Mouse (Mus musculus) MEL (cell line): ENCODE measurements around the gene Tmem132c. TPM values are rescaled to one million over a fixed set of nuclear protein-coding genes. Genes with fewer than 3 reads are reported as not detected.

ENCODE experiments used
- DNase-seq: peaks from one replicate; pipeline ENCODE4 v3.0.0; 2011; ENCODE audit warnings: low read depth, low spot score
- H3K27ac ChIP-seq: 2 replicates; pipeline ENCODE4 v1.5.1; 2012; ENCODE audit warnings: low read depth, mild to moderate bottlenecking, control low read depth, low read length, moderate library complexity; ENCODE audit not compliant: control insufficient read depth
- H3K27me3 ChIP-seq, 2 experiments: fragments of 150-350 bp in 1 of 2; sonication (generic) in 1 of 2; 2 replicates each; pipeline ENCODE4 v1.6.1; 2012; ENCODE audit warnings: low read length in 2 of 2, mild to moderate bottlenecking in 2 of 2, improper control_type of control experiment in 1 of 2, moderate library complexity in 1 of 2; ENCODE audit not compliant: insufficient read depth in 2 of 2, control insufficient read depth in 1 of 2
- H3K36me3 ChIP-seq, 2 experiments: 2 replicates each; pipeline ENCODE4 v1.6.1; 2012 to 2014; ENCODE audit warnings: low read length in 2 of 2, improper control_type of control experiment in 1 of 2, inconsistent platforms in 1 of 2, mild to moderate bottlenecking in 1 of 2; ENCODE audit not compliant: insufficient read depth in 2 of 2, control insufficient read depth in 1 of 2
- H3K4me1 ChIP-seq, 2 experiments: fragments of 150-350 bp in 1 of 2; sonication (generic) in 1 of 2; 2 replicates each; pipeline ENCODE4 v1.6.1; 2012; ENCODE audit warnings: low read length in 2 of 2, improper control_type of control experiment in 1 of 2, mild to moderate bottlenecking in 1 of 2; ENCODE audit not compliant: insufficient read depth in 2 of 2, control insufficient read depth in 1 of 2
- H3K4me3 ChIP-seq, 2 experiments: fragments of 150-350 bp in 1 of 2; sonication (generic) in 1 of 2; 2 replicates each; pipeline ENCODE4 v1.5.1; 2012; ENCODE audit warnings: low read depth in 2 of 2, low read length in 2 of 2, mild to moderate bottlenecking in 2 of 2, moderate library complexity in 2 of 2, control low read depth in 1 of 2, improper control_type of control experiment in 1 of 2; ENCODE audit not compliant: control insufficient read depth in 1 of 2, insufficient read depth in 1 of 2
- H3K79me2 ChIP-seq: 2 replicates; pipeline ENCODE4 v1.6.1; 2012; ENCODE audit warnings: mild to moderate bottlenecking, low read length, moderate library complexity; ENCODE audit not compliant: control insufficient read depth, poor library complexity, insufficient read depth
- H3K9ac ChIP-seq: 2 replicates; pipeline ENCODE4 v1.6.1; 2012; ENCODE audit warnings: low read depth, mild to moderate bottlenecking, control low read depth, low read length, moderate library complexity; ENCODE audit not compliant: control insufficient read depth, poor library complexity, severe bottlenecking
- H3K9me3 ChIP-seq: fragments of 150-350 bp; sonication (generic); replicated peaks from 2 replicates; pipeline ENCODE4 v1.6.1; 2012; ENCODE audit warnings: mild to moderate bottlenecking, low read length, improper control_type of control experiment, moderate library complexity; ENCODE audit not compliant: insufficient read depth
- CHD1 ChIP-seq: IDR thresholded peaks from 2 replicates; pipeline ENCODE4 v1.6.1; 2012; ENCODE audit warnings: low read depth, mild to moderate bottlenecking, inconsistent platforms, low read length, improper control_type of control experiment
- CHD2 ChIP-seq: IDR thresholded peaks from 2 replicates; pipeline ENCODE4 v1.6.1; 2011; ENCODE audit warnings: low read length, improper control_type of control experiment
- CTCF ChIP-seq, 3 experiments: IDR thresholded peaks in 2 of 3; conservative IDR thresholded peaks in 1 of 3; 2 replicates each; pipeline ENCODE4 v1.5.1; 2011 to 2012; ENCODE audit warnings: low read length in 3 of 3, low read depth in 2 of 3, mild to moderate bottlenecking in 2 of 3, improper control_type of control experiment in 1 of 3, inconsistent platforms in 1 of 3, mixed read lengths in 1 of 3, moderate library complexity in 1 of 3; ENCODE audit not compliant: control insufficient read depth in 1 of 3, insufficient read depth in 1 of 3, poor library complexity in 1 of 3, severe bottlenecking in 1 of 3
- ELF1 ChIP-seq: IDR thresholded peaks from 2 replicates; pipeline ENCODE4 v1.6.1; 2014; ENCODE audit warnings: low read depth, mild to moderate bottlenecking, inconsistent platforms, low read length, improper control_type of control experiment, moderate library complexity
- GATA1 ChIP-seq: IDR thresholded peaks from 2 replicates; pipeline ENCODE4 v1.6.1; 2011; ENCODE audit warnings: low read depth, low read length, improper control_type of control experiment
- MAFK ChIP-seq: IDR thresholded peaks from 2 replicates; pipeline ENCODE4 v1.6.1; 2011; ENCODE audit warnings: low read depth, mild to moderate bottlenecking, low read length, improper control_type of control experiment, borderline replicate concordance
- MAX ChIP-seq: IDR thresholded peaks from 2 replicates; pipeline ENCODE4 v1.6.1; 2011; ENCODE audit warnings: low read length, improper control_type of control experiment
- MAZ ChIP-seq: IDR thresholded peaks from 2 replicates; pipeline ENCODE4 v1.6.1; 2012; ENCODE audit warnings: low read depth, mild to moderate bottlenecking, inconsistent platforms, low read length, improper control_type of control experiment
- MYB ChIP-seq: IDR thresholded peaks from 2 replicates; pipeline ENCODE4 v1.6.1; 2011; ENCODE audit warnings: mild to moderate bottlenecking, low read depth, low read length, improper control_type of control experiment
- MYC ChIP-seq: IDR thresholded peaks from 2 replicates; pipeline ENCODE4 v1.6.1; 2011; ENCODE audit warnings: low read depth, mild to moderate bottlenecking, low read length, improper control_type of control experiment, moderate library complexity
- NELFE ChIP-seq: IDR thresholded peaks from 2 replicates; pipeline ENCODE4 v1.6.1; 2011; ENCODE audit warnings: low read depth, low read length, improper control_type of control experiment
- POLR2A ChIP-seq, 2 experiments: IDR thresholded peaks; 2 replicates each; pipeline ENCODE4 v1.6.1; 2011 to 2012; ENCODE audit warnings: low read length in 2 of 2, mild to moderate bottlenecking in 2 of 2, control low read depth in 1 of 2, improper control_type of control experiment in 1 of 2, low read depth in 1 of 2, moderate library complexity in 1 of 2; ENCODE audit not compliant: control insufficient read depth in 1 of 2, insufficient read depth in 1 of 2, poor library complexity in 1 of 2
- POLR2AphosphoS5 ChIP-seq: IDR thresholded peaks from 2 replicates; pipeline ENCODE4 v1.6.1; 2012; ENCODE audit warnings: low read depth, borderline replicate concordance, mild to moderate bottlenecking, inconsistent platforms, low read length, moderate library complexity, mixed read lengths
- RCOR1 ChIP-seq: IDR thresholded peaks from 2 replicates; pipeline ENCODE4 v1.6.1; 2012; ENCODE audit warnings: low read depth, mild to moderate bottlenecking, inconsistent platforms, low read length, improper control_type of control experiment
- SIN3A ChIP-seq: IDR thresholded peaks from 2 replicates; pipeline ENCODE4 v1.6.1; 2012; ENCODE audit warnings: low read length, improper control_type of control experiment, inconsistent platforms
- TBP ChIP-seq: IDR thresholded peaks from 2 replicates; pipeline ENCODE4 v1.8.0; 2011; ENCODE audit warnings: low read depth, low read length, improper control_type of control experiment
- TCF12 ChIP-seq: IDR thresholded peaks from 2 replicates; pipeline ENCODE4 v1.6.1; 2014; ENCODE audit warnings: low read depth, mild to moderate bottlenecking, inconsistent platforms, low read length, improper control_type of control experiment, moderate library complexity
- UBTF ChIP-seq: IDR thresholded peaks from 2 replicates; pipeline ENCODE4 v1.6.1; 2012; ENCODE audit warnings: low read depth, mild to moderate bottlenecking, inconsistent platforms, low read length, improper control_type of control experiment, moderate library complexity, borderline replicate concordance; ENCODE audit not compliant: insufficient read depth
- USF1 ChIP-seq: IDR thresholded peaks from 2 replicates; pipeline ENCODE4 v1.6.1; 2014; ENCODE audit warnings: low read depth, mild to moderate bottlenecking, inconsistent platforms, low read length, improper control_type of control experiment, moderate library complexity
- ZKSCAN1 ChIP-seq: IDR thresholded peaks from 2 replicates; pipeline ENCODE4 v1.6.1; 2012; ENCODE audit warnings: low read depth, mild to moderate bottlenecking, inconsistent platforms, low read length, improper control_type of control experiment, moderate library complexity
- ZMIZ1 ChIP-seq: IDR thresholded peaks from 2 replicates; pipeline ENCODE4 v1.6.1; 2012; ENCODE audit warnings: low read depth, mild to moderate bottlenecking, inconsistent platforms, low read length, improper control_type of control experiment, moderate library complexity
- ZNF384 ChIP-seq: IDR thresholded peaks from 2 replicates; pipeline ENCODE4 v1.6.1; 2012; ENCODE audit warnings: low read depth, mild to moderate bottlenecking, inconsistent platforms, low read length, improper control_type of control experiment
- polyA plus RNA-seq, 2 experiments: library from polyadenylated mRNA; stranded (reverse) in 1 of 2; unstranded in 1 of 2; fragments of >175 nt in 1 of 2; fragments of >200 nt in 1 of 2; gene quantifications; 2 replicates each; pipeline versions ENCODE4 v1.2.1 to v1.2.4; 2012; ENCODE audit warnings: low replicate concordance in 2 of 2, low read depth in 1 of 2; ENCODE audit not compliant: insufficient read length in 2 of 2, insufficient read depth in 1 of 2, missing spikeins in 1 of 2
- total RNA-seq: library from RNA; depleted of rRNA; stranded (reverse); fragments of 300-350 nt; gene quantifications from 2 replicates; pipeline ENCODE4 v1.2.3, GENCODE M21; 2012

Tmem132c gene
- total and polyA plus RNA-seq, 3 experiments, result not detected

DNA sequence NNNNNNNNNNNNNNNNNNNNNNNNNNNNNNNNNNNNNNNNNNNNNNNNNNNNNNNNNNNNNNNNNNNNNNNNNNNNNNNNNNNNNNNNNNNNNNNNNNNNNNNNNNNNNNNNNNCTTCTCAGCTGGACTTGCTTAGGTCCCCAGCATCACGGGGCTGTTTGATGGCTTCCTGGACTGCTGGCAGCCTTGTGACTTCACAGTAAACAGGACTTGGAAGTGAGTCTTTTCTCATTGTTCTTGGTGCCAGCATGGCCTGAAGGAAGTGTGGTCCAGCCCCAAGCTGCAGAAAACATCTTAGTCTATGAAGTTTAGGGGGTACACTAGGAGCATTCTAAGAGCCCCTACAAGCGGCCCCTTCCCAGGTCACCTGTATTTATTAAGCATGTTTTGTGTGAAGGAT, 83.0 kb downstream of the Tmem132c start:
- Histone ChIP-seq H3K9me3 (no peaks in the 10 kb centered on the region), H3K27ac (no peak overlapping the region), H3K9ac (no peak overlapping the region), H3K4me3 (no peak overlapping the region), H3K4me1 (no peaks in the 10 kb centered on the region), H3K36me3 (no peaks in the 10 kb centered on the region), H3K79me2 (no peaks in the 10 kb centered on the region), H3K27me3 (no peaks in the 10 kb centered on the region)
- TF ChIP-seq POLR2A (IDR thresholded peaks at IDR 0.05; ENCODE audit: control insufficient read depth in 1 of 2, insufficient read depth in 1 of 2, low read depth in 1 of 2, low read length in 2 of 2, poor library complexity in 1 of 2) (no peak), CHD1 (no peak), TCF12 (no peak), USF1 (no peak), RCOR1 (no peak), MAZ (no peak), CTCF (IDR thresholded peaks at IDR 0.05 in 2 of 3, conservative IDR thresholded peaks at IDR 0.05 in 1 of 3; ENCODE audit: control insufficient read depth in 1 of 3, insufficient read depth in 1 of 3, low read depth in 2 of 3, low read length in 3 of 3, poor library complexity in 1 of 3, severe bottlenecking in 1 of 3) (no peak), MYB (no peak), GATA1 (no peak)
- DNase-seq, result no peak

DNA sequence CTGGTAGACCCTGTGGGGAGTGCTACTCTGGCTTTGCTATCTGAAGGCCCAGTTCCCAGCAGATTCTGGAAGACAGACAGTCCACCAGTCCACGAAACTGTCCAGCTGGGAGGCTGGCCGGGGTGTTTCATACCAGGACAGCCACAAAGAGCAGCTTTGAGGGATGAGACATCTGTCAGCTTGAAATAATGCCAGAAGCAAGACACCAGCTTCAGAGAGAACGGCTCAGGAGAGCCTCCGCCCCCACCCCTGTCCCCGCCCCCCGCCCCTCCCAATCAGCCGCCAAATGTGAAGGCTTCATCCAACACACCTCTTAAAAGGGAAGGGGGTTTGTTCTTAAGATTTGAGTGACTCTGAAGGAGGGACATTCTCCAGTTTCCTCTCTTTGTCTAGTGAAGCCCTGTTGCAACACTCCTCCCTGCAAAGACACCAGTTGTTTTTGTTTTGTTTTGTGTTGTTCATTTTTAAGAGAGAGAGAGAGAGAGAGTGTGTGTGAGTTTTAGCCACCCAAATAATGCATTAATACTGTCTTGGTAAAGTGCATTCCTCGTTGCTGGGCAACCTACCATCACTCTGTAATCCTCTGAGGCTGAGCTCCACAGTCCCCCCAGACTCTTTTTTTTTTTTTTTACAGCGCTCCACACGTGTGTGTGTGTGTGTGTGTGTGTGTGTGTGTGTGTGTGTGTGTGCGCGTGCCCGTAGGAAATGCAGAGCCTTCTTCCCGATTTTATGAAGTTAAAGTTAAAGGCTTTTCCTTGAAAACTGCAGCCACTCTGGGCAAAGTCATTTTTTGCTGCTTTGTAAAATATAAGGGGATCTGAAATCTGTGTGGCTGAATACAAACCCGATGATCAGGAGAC, 94.7 kb downstream of the Tmem132c start:
- Histone ChIP-seq H3K27ac (no peak overlapping the region), H3K9ac (no peak overlapping the region), H3K27me3 (no peaks in the 10 kb centered on the region), H3K9me3 (no peaks in the 10 kb centered on the region), H3K4me1 (no peaks in the 10 kb centered on the region), H3K4me3 (no peak overlapping the region), H3K79me2 (no peaks in the 10 kb centered on the region), H3K36me3 (no peaks in the 10 kb centered on the region)
- DNase-seq, result no peak
- TF ChIP-seq MYB (no peak), SIN3A (no peak), UBTF (no peak), POLR2A (IDR thresholded peaks at IDR 0.05; ENCODE audit: control insufficient read depth in 1 of 2, insufficient read depth in 1 of 2, low read depth in 1 of 2, low read length in 2 of 2, poor library complexity in 1 of 2) (no peak), ELF1 (no peak), MYC (no peak), MAFK (no peak), MAX (no peak), MAZ (no peak), TCF12 (no peak), CHD2 (no peak), ZNF384 (no peak), NELFE (no peak), ZKSCAN1 (no peak), ZMIZ1 (no peak), TBP (no peak), POLR2AphosphoS5 (no peak), CHD1 (no peak)
